Mouse (Mus musculus) thymus, adult 2 months (tissue): ENCODE data around the gene Wwp2.

Experiments
- CTCF ChIP-seq: fragments of 200-500 bp; IDR thresholded peaks from 2 replicates; pipeline ENCODE4 v1.5.1; 2012; ENCODE audit warnings: mild to moderate bottlenecking, control low read depth, low read length, moderate library complexity, borderline replicate concordance; ENCODE audit not compliant: control insufficient read depth, poor library complexity, insufficient read depth; ENCODE audit errors: extremely low read depth
- POLR2A ChIP-seq: fragments of 200-500 bp; IDR thresholded peaks from 2 replicates; pipeline ENCODE4 v1.6.1; 2012; ENCODE audit warnings: mild to moderate bottlenecking, low read length, control low read depth, moderate library complexity; ENCODE audit not compliant: control insufficient read depth, poor library complexity, insufficient read depth; ENCODE audit errors: extremely low read depth

DNA sequence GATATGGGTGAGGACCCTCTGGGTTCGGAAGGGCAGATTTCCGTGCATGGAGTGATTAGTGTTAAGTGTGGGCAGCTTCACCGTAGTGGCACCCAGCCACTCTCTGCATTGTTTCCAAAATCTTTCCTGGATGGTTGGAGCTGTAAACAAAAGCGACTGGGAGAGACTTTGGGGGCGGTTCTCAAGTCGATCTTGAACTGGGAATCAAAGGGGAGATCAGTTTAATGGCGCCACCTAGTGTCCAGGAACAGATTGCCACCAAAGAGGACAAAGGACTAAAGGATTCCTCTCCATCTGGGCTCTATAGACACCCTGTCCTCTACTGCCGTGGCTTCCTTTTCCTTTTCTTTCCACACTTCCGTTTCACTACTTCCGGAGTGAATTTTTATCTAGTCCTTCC lies 140.5 kb downstream of the Wwp2 start:
- TF ChIP-seq POLR2A, result no peak
- no peak for TF ChIP-seq CTCF
